Mouse (Mus musculus) myocyte (in vitro differentiated cells): ENCODE measurements around the gene Rptor.

Experiments used
- CEBPB ChIP-seq: IDR thresholded peaks from 2 replicates; pipeline ENCODE4 v1.6.1; 2011; ENCODE audit warnings: mild to moderate bottlenecking, moderate library complexity; ENCODE audit not compliant: poor library complexity, insufficient read depth, severe bottlenecking
- E2F4 ChIP-seq: IDR thresholded peaks from one replicate; pipeline ENCODE4 v1.6.1; 2011; ENCODE audit warnings: mild to moderate bottlenecking, control low read depth, moderate library complexity; ENCODE audit not compliant: insufficient read depth
- MAX ChIP-seq: IDR thresholded peaks from one replicate; pipeline ENCODE4 v1.6.1; 2011; ENCODE audit warnings: low read depth, mild to moderate bottlenecking, control low read depth
- MYOG ChIP-seq, 3 experiments: IDR thresholded peaks; one replicate each; pipeline ENCODE4 v1.6.1; 2011; ENCODE audit warnings: control low read depth in 2 of 3, low read depth in 2 of 3, mild to moderate bottlenecking in 2 of 3; ENCODE audit not compliant: insufficient read length in 2 of 3, control insufficient read depth in 1 of 3, insufficient read depth in 1 of 3
- POLR2A ChIP-seq: IDR thresholded peaks from one replicate; pipeline ENCODE4 v1.6.1; 2011; ENCODE audit warnings: low read depth, mild to moderate bottlenecking, control low read depth, moderate library complexity; ENCODE audit not compliant: insufficient read length
- POLR2AphosphoS2 ChIP-seq: IDR thresholded peaks from one replicate; pipeline ENCODE4 v1.6.1; 2011; ENCODE audit warnings: low read depth, control low read depth; ENCODE audit not compliant: insufficient read length
- REST ChIP-seq: IDR thresholded peaks from one replicate; pipeline ENCODE4 v1.6.1; 2011; ENCODE audit warnings: mild to moderate bottlenecking, control low read depth, moderate library complexity; ENCODE audit not compliant: insufficient read depth, insufficient read length
- TCF3 ChIP-seq: IDR thresholded peaks from one replicate; pipeline ENCODE4 v1.6.1; 2011; ENCODE audit warnings: low read depth, control low read depth; ENCODE audit not compliant: insufficient read length
- USF1 ChIP-seq: IDR thresholded peaks from one replicate; pipeline ENCODE4 v1.6.1; 2011; ENCODE audit warnings: low read depth, mild to moderate bottlenecking, control low read depth, moderate library complexity

DNA sequence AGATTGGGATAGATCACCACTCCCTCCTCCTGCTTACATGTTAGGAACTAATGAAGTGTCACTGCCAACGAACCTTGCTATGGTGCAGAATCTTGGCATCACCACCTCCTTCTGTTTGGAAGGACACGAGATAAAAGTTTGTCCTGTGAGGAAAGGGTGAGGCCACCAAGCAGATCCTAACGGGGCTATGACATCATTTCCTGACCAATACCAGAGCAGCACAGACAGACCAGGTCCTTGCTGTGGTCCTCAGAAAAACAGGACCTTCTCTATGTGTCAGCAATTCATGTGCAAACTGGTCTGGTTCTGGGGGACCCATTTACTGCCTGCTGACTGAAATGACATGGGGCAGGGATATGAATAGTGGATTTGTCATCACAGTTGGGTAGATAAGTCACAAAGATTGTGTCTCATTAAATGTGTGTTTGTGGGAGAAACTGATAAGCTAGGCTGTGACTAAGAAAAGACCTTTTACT is 214.7 kb downstream of the Rptor start:
- TF ChIP-seq POLR2A (no peak), USF1 (no peak), MYOG (IDR thresholded peaks at IDR 0.05; ENCODE audit: control insufficient read depth in 1 of 3, insufficient read depth in 1 of 3, insufficient read length in 2 of 3, low read depth in 2 of 3) (no peak), MAX (no peak), CEBPB (no peak), E2F4 (no peak), TCF3 (no peak), POLR2AphosphoS2 (no peak), REST (no peak)
